In genomic region chr1:178310128-178310527, GRCm38 (mm10) we compare ENCODE assay signal across 16 mouse cellular contexts. TPM values are rescaled to one million over a fixed set of nuclear protein-coding genes. Genes with fewer than 3 reads are reported as not detected.
DNase-seq lines count a peak whose midpoint lies in the region; ATAC-seq and TF ChIP-seq lines count a peak whose summit lies in the region.
"Had no signal": no experiment of that assay in that cellular context is flagged by ENCODE, and none has a peak within 500 bp of the region (broad histone marks: within the 10 kb centered on the region; RNA-seq: fewer than 3 reads in every experiment).

No protein-coding gene starts in this region.

- H3K4me2 ChIP-seq in lung, postnatal 0 days (replicated peaks; ENCODE audit: low read depth, low read length), result no peak overlapping the region
- H3K4me2 ChIP-seq in stomach, postnatal 0 days (replicated peaks; ENCODE audit: low read depth), result no peak overlapping the region
- no peak overlapping the region for H3K4me2 ChIP-seq in forebrain, embryonic 12.5 days
- H3K4me2 ChIP-seq: midbrain, embryonic 15.5 days had no signal

- DNase-seq in heart, adult 11 months, result peak; percentile 49
- no peak for DNase-seq in heart, adult 8-10 months (ENCODE audit: low spot score)
- DNase-seq in lung, postnatal 0 days (ENCODE audit: low spot score), result no peak
- no peak for DNase-seq in lung, adult 2 months
- peak; percentile 66 for DNase-seq in MN1 (ENCODE audit: low spot score)
- DNase-seq in stomach, postnatal 0 days (ENCODE audit: low spot score), result no peak
- no peak for DNase-seq in spleen, postnatal 10 days (ENCODE audit: low spot score in 2 of 2)
- DNase-seq: cerebellum, postnatal 14 days; gastrocnemius, postnatal 10 days; heart, postnatal 4 days; thymus, adult 2 months had no signal

- WGBS in lung, postnatal 0 days, result 65% methylated on average over 1 of the region's 1 CpGs
- 45% methylated on average over 1 of the region's 1 CpGs for WGBS in lung, adult 2 months
- 72% methylated on average over 1 of the region's 1 CpGs for WGBS in stomach, postnatal 0 days
- WGBS in forebrain, embryonic 12.5 days, result 72% methylated on average over 1 of the region's 1 CpGs

- no peaks in the 10 kb centered on the region for H3K4me1 ChIP-seq in lung, postnatal 0 days (ENCODE audit: insufficient read depth, low read depth, low read length)
- no peaks in the 10 kb centered on the region for H3K4me1 ChIP-seq in lung, adult 2 months (ENCODE audit: control insufficient read depth, insufficient read depth, low read length)
- H3K4me1 ChIP-seq in stomach, postnatal 0 days (replicated peaks; ENCODE audit: control insufficient read depth, insufficient read depth), result no peaks in the 10 kb centered on the region
- H3K4me1 ChIP-seq in forebrain, embryonic 12.5 days, result no peaks in the 10 kb centered on the region
- H3K4me1 ChIP-seq: heart, embryonic 10.5 days; midbrain, embryonic 15.5 days had no signal

- TF ChIP-seq POLR2A in lung, adult 2 months (IDR thresholded peaks at IDR 0.05; ENCODE audit: borderline replicate concordance, extremely low read depth, low read depth, low read length), result no peak

- peak; percentile 48 for TF ChIP-seq CTCF in lung, postnatal 0 days (IDR thresholded peaks at IDR 0.05)
- no peak for TF ChIP-seq CTCF in lung, adult 2 months (IDR thresholded peaks at IDR 0.05; ENCODE audit: insufficient read depth, low read length)
- TF ChIP-seq CTCF in stomach, postnatal 0 days (IDR thresholded peaks at IDR 0.05; ENCODE audit: low read depth), result peak; percentile 36

- no peaks in the 10 kb centered on the region for H3K9me3 ChIP-seq in lung, postnatal 0 days (ENCODE audit: low read length)
- H3K9me3 ChIP-seq in stomach, postnatal 0 days (ENCODE audit: control insufficient read depth, low read length), result no peaks in the 10 kb centered on the region
- H3K9me3 ChIP-seq in forebrain, embryonic 12.5 days, result no peaks in the 10 kb centered on the region
- H3K9me3 ChIP-seq: heart, embryonic 10.5 days; midbrain, embryonic 15.5 days had no signal

- no peak for ATAC-seq in lung, postnatal 0 days
- ATAC-seq in stomach, postnatal 0 days (ENCODE audit: low FRiP score, low TSS enrichment), result no peak
- no peak for ATAC-seq in forebrain, embryonic 12.5 days (ENCODE audit: low FRiP score)
- ATAC-seq: forebrain, embryonic 16.5 days; midbrain, embryonic 15.5 days had no signal

- H3K27me3 ChIP-seq in lung, postnatal 0 days (replicated peaks; ENCODE audit: insufficient read depth, low read length), result no peaks in the 10 kb centered on the region
- no peaks in the 10 kb centered on the region for H3K27me3 ChIP-seq in stomach, postnatal 0 days (ENCODE audit: control insufficient read depth, insufficient read depth, low read length)
- H3K27me3 ChIP-seq in forebrain, embryonic 12.5 days, result no peaks in the 10 kb centered on the region
- H3K27me3 ChIP-seq: midbrain, embryonic 15.5 days had no signal

- H3K4me3 ChIP-seq in lung, postnatal 0 days (ENCODE audit: low read depth, low read length), result no peak overlapping the region
- H3K4me3 ChIP-seq in lung, adult 2 months (replicated peaks; ENCODE audit: extremely low read depth, low read depth, low read length), result no peak overlapping the region
- no peak overlapping the region for H3K4me3 ChIP-seq in stomach, postnatal 0 days (ENCODE audit: low read depth, low read length)
- H3K4me3 ChIP-seq in forebrain, embryonic 12.5 days (replicated peaks), result no peak overlapping the region
- H3K4me3 ChIP-seq: heart, embryonic 10.5 days; midbrain, embryonic 15.5 days had no signal

- no peak overlapping the region for H3K27ac ChIP-seq in lung, postnatal 0 days (ENCODE audit: low read length)
- no peak overlapping the region for H3K27ac ChIP-seq in stomach, postnatal 0 days (replicated peaks)
- no peak overlapping the region for H3K27ac ChIP-seq in forebrain, embryonic 12.5 days
- H3K27ac ChIP-seq: heart, embryonic 10.5 days; macrophage; midbrain, embryonic 15.5 days had no signal

- TF ChIP-seq EP300 in lung, postnatal 0 days (IDR thresholded peaks at IDR 0.05), result no peak
- no peak for TF ChIP-seq EP300 in stomach, postnatal 0 days (optimal IDR thresholded peaks at IDR 0.05)

- no peaks in the 10 kb centered on the region for H3K36me3 ChIP-seq in lung, postnatal 0 days (ENCODE audit: insufficient read depth, low read length)
- no peaks in the 10 kb centered on the region for H3K36me3 ChIP-seq in stomach, postnatal 0 days (ENCODE audit: control insufficient read depth, insufficient read depth, low read length)
- no peaks in the 10 kb centered on the region for H3K36me3 ChIP-seq in forebrain, embryonic 12.5 days (replicated peaks)
- H3K36me3 ChIP-seq: heart, embryonic 10.5 days; midbrain, embryonic 15.5 days had no signal

- H3K9ac ChIP-seq in lung, postnatal 0 days (replicated peaks; ENCODE audit: low read depth), result no peak overlapping the region
- no peak overlapping the region for H3K9ac ChIP-seq in stomach, postnatal 0 days (ENCODE audit: low read length)
- no peak overlapping the region for H3K9ac ChIP-seq in forebrain, embryonic 12.5 days
- H3K9ac ChIP-seq: midbrain, embryonic 15.5 days had no signal

RNA-seq across cellular contexts. Expression of gene Cox20, which starts 8.8 kb away (rescaled TPM):
- 100 to 1,000 TPM in 2 of 4 experiments, 10 to 100 TPM in 2; 90.6 to 125 (median 103) TPM for total RNA-seq in heart, adult 8-10 months (2022)
- 87.1 and 94.8 TPM in 2 replicates for polyA plus RNA-seq in lung, postnatal 0 days (2015; fragmentation: Nextera tagmentation; extraction: Ambion mirVana)
- 7.3 and 12.4 TPM in 2 replicates for polyA plus RNA-seq in lung, adult 2 months (2012; rRNA removed)
- polyA plus RNA-seq in stomach, postnatal 0 days (2015; fragmentation: Nextera tagmentation; extraction: Ambion mirVana), result 140 and 146 TPM in 2 replicates
- 154 and 160 TPM in 2 replicates for polyA plus RNA-seq in forebrain, embryonic 12.5 days (2016; fragmentation: Nextera tagmentation; extraction: Ambion mirVana)

RNA-seq across cellular contexts. Expression of gene Hnrnpu, which starts 27.5 kb away (rescaled TPM):
- total RNA-seq in heart, adult 8-10 months (2022), result 100 to 1,000 TPM; 147 to 166 (median 155) TPM
- polyA plus RNA-seq in lung, postnatal 0 days (2015; fragmentation: Nextera tagmentation; extraction: Ambion mirVana), result 116 and 164 TPM in 2 replicates
- 48.3 and 65.0 TPM in 2 replicates for polyA plus RNA-seq in lung, adult 2 months (2012; rRNA removed)
- 129 and 147 TPM in 2 replicates for polyA plus RNA-seq in stomach, postnatal 0 days (2015; fragmentation: Nextera tagmentation; extraction: Ambion mirVana)
- polyA plus RNA-seq in forebrain, embryonic 12.5 days (2016; fragmentation: Nextera tagmentation; extraction: Ambion mirVana), result 898 and 928 TPM in 2 replicates

Comparison
In these comparisons a context has a peak if more than half of its experiments do, and no peak if none do; other contexts are left out.
1. DNase-seq: peak in heart, adult 11 months (single experiment) and MN1 (single experiment); none in heart, adult 8-10 months (single experiment), lung, postnatal 0 days (single experiment), lung, adult 2 months (single experiment), stomach, postnatal 0 days (single experiment) and spleen, postnatal 10 days (0 of 2).